Mouse (Mus musculus) hindbrain, embryonic 15.5 days (tissue): ENCODE measurements at regions not wholly inside any gene's neighbourhood (a gene's known extent, or its start where the extent isn't known, plus 50 kb on each side); places are given as distances from the start of the nearest gene placed in this dataset.

ENCODE experiments used
- ATAC-seq: fragments of 200-750 bp; cut with Nextera tagmentation; 2 replicates; pipeline ENCODE4 v1.8.0; 2017; ENCODE audit warnings: low read depth, moderate number of reproducible peaks, moderate TSS enrichment; ENCODE audit not compliant: low FRiP score
- H3K27ac ChIP-seq: fragments of 300-500 bp; sonication (generic); replicated peaks from 2 replicates; pipeline ENCODE4 v1.5.1; 2015; ENCODE audit warnings: mild to moderate bottlenecking, inconsistent platforms
- H3K27me3 ChIP-seq: fragments of 300-500 bp; sonication (generic); 2 replicates; pipeline ENCODE4 v1.6.1; 2015; ENCODE audit warnings: control low read depth, inconsistent platforms
- H3K36me3 ChIP-seq: fragments of 300-500 bp; sonication (generic); 2 replicates; pipeline ENCODE4 v1.6.1; 2015; ENCODE audit warnings: control low read depth, inconsistent platforms
- H3K4me1 ChIP-seq: fragments of 300-500 bp; sonication (generic); replicated peaks from 2 replicates; pipeline ENCODE4 v1.6.1; 2015; ENCODE audit warnings: control low read depth, inconsistent platforms
- H3K4me2 ChIP-seq: fragments of 300-500 bp; sonication (generic); 2 replicates; pipeline ENCODE4 v1.6.1; 2015; ENCODE audit warnings: moderate library complexity, mild to moderate bottlenecking, inconsistent platforms
- H3K4me3 ChIP-seq: fragments of 300-500 bp; sonication (generic); 2 replicates; pipeline ENCODE4 v1.5.1; 2015; ENCODE audit warnings: mild to moderate bottlenecking, inconsistent platforms
- H3K9ac ChIP-seq: fragments of 300-500 bp; sonication (generic); 2 replicates; pipeline ENCODE4 v1.6.1; 2015; ENCODE audit warnings: inconsistent platforms
- H3K9me3 ChIP-seq: fragments of 300-500 bp; sonication (generic); 2 replicates; pipeline ENCODE4 v1.6.1; 2016; ENCODE audit warnings: control low read depth, inconsistent platforms
- WGBS: fragments of 180-500 bp; shearing (Covaris S2); methylation state at CpG from one replicate; pipeline ENCODE4 v1.1.7; 2015; 5-methylcytosine and 5-hydroxymethylcytosine counted together

- Histone ChIP-seq H3K27me3 (no peaks in the 10 kb centered on the region), H3K27ac (no peak overlapping the region), H3K4me1 (no peaks in the 10 kb centered on the region), H3K4me3 (no peak overlapping the region), H3K36me3 (no peaks in the 10 kb centered on the region), H3K9ac (no peak overlapping the region), H3K9me3 (no peaks in the 10 kb centered on the region), H3K4me2 (no peak overlapping the region)
- 96% methylated on average over 5 of the region's 5 CpGs for WGBS
- no peak for ATAC-seq
Measured at GRCm38 (mm10) chr1:169077228-169077627, 454.0 kb downstream of the Nuf2 start.

- no peaks in the 10 kb centered on the region for H3K9me3 ChIP-seq
- no peak overlapping the region for H3K4me2 ChIP-seq
- no peaks in the 10 kb centered on the region for H3K4me1 ChIP-seq
- no peak overlapping the region for H3K27ac ChIP-seq
- 54% methylated on average over 7 of the region's 7 CpGs for WGBS
- H3K9ac ChIP-seq = no peak overlapping the region
- ATAC-seq = no peak
- no peak overlapping the region for H3K4me3 ChIP-seq
- no peaks in the 10 kb centered on the region for H3K36me3 ChIP-seq
- H3K27me3 ChIP-seq = no peaks in the 10 kb centered on the region
Measured at GRCm38 (mm10) chr1:169076006-169076405, 455.3 kb downstream of the Nuf2 start.

GRCm38 (mm10) chr1:169071366-169071765, 459.9 kb downstream of the Nuf2 start:
- 83% methylated on average over 4 of the region's 4 CpGs for WGBS
- Histone ChIP-seq H3K27ac (no peak overlapping the region), H3K36me3 (no peaks in the 10 kb centered on the region), H3K4me1 (no peaks in the 10 kb centered on the region), H3K4me2 (no peak overlapping the region), H3K4me3 (no peak overlapping the region), H3K27me3 (no peaks in the 10 kb centered on the region), H3K9ac (no peak overlapping the region), H3K9me3 (no peaks in the 10 kb centered on the region)
- no peak for ATAC-seq

GRCm38 (mm10) chr1:169069647-169070046, 461.6 kb downstream of the Nuf2 start:
- no peak overlapping the region for H3K4me2 ChIP-seq
- H3K27ac ChIP-seq = no peak overlapping the region
- ATAC-seq = no peak
- 80% methylated on average over 3 of the region's 3 CpGs for WGBS
- H3K9ac ChIP-seq = no peak overlapping the region
- H3K9me3 ChIP-seq = no peaks in the 10 kb centered on the region
- H3K36me3 ChIP-seq = no peaks in the 10 kb centered on the region
- no peak overlapping the region for H3K4me3 ChIP-seq
- no peaks in the 10 kb centered on the region for H3K4me1 ChIP-seq
- no peaks in the 10 kb centered on the region for H3K27me3 ChIP-seq

- Histone ChIP-seq H3K36me3 (no peaks in the 10 kb centered on the region), H3K9ac (no peak overlapping the region), H3K4me1 (no peaks in the 10 kb centered on the region), H3K4me3 (no peak overlapping the region), H3K4me2 (no peak overlapping the region), H3K27ac (no peak overlapping the region), H3K27me3 (no peaks in the 10 kb centered on the region), H3K9me3 (no peaks in the 10 kb centered on the region)
- 68% methylated on average over 4 of the region's 4 CpGs for WGBS
- ATAC-seq = no peak
Measured at GRCm38 (mm10) chr1:169066795-169067194, 464.5 kb downstream of the Nuf2 start.

GRCm38 (mm10) chr1:169060627-169061026, 470.6 kb downstream of the Nuf2 start:
- Histone ChIP-seq H3K27ac (no peak overlapping the region), H3K27me3 (no peaks in the 10 kb centered on the region), H3K9ac (no peak overlapping the region), H3K9me3 (no peaks in the 10 kb centered on the region), H3K4me1 (no peaks in the 10 kb centered on the region), H3K4me3 (no peak overlapping the region), H3K4me2 (no peak overlapping the region), H3K36me3 (no peaks in the 10 kb centered on the region)
- no peak for ATAC-seq
- WGBS = 59% methylated on average over 6 of the region's 6 CpGs

- Histone ChIP-seq H3K36me3 (no peaks in the 10 kb centered on the region), H3K4me1 (no peaks in the 10 kb centered on the region), H3K4me2 (no peak overlapping the region), H3K9me3 (no peaks in the 10 kb centered on the region), H3K27me3 (no peaks in the 10 kb centered on the region), H3K4me3 (no peak overlapping the region), H3K9ac (no peak overlapping the region), H3K27ac (no peak overlapping the region)
- WGBS = 73% methylated on average over 5 of the region's 5 CpGs
- ATAC-seq = no peak
Measured at GRCm38 (mm10) chr1:169060145-169060544, 471.1 kb downstream of the Nuf2 start.

- no peak overlapping the region for H3K9ac ChIP-seq
- H3K27ac ChIP-seq = no peak overlapping the region
- H3K4me3 ChIP-seq = no peak overlapping the region
- no peaks in the 10 kb centered on the region for H3K9me3 ChIP-seq
- ATAC-seq = peak; percentile 79; the same call in 1 of the 2 replicates
- H3K4me2 ChIP-seq = peak overlapping the region; percentile 21; the same call in 1 of the 2 replicates
- H3K36me3 ChIP-seq = no peaks in the 10 kb centered on the region
- H3K4me1 ChIP-seq = 0 out of 2 replicates have a peak, but pooled peaks cover 5% of the 10 kb centered on the region
- H3K27me3 ChIP-seq = no peaks in the 10 kb centered on the region
- 40% methylated on average over 8 of the region's 8 CpGs for WGBS
Measured at GRCm38 (mm10) chr1:169051863-169052257, 479.4 kb downstream of the Nuf2 start.

GRCm38 (mm10) chr1:169051085-169051862, 480.0 kb downstream of the Nuf2 start:
- WGBS = 23% methylated on average over 11 of the region's 11 CpGs
- Histone ChIP-seq H3K4me1 (0 out of 2 replicates have a peak, but pooled peaks cover 5% of the 10 kb centered on the region), H3K4me3 (no peak overlapping the region), H3K9me3 (no peaks in the 10 kb centered on the region), H3K27me3 (no peaks in the 10 kb centered on the region), H3K4me2 (peak overlapping the region; percentile 21), H3K36me3 (no peaks in the 10 kb centered on the region), H3K9ac (no peak overlapping the region), H3K27ac (no peak overlapping the region)
- peak; percentile 94 for ATAC-seq

- Histone ChIP-seq H3K36me3 (no peaks in the 10 kb centered on the region), H3K9me3 (no peaks in the 10 kb centered on the region), H3K27me3 (no peaks in the 10 kb centered on the region), H3K4me3 (no peak overlapping the region), H3K9ac (no peak overlapping the region), H3K4me1 (0 out of 2 replicates have a peak, but pooled peaks cover 5% of the 10 kb centered on the region), H3K27ac (no peak overlapping the region), H3K4me2 (no peak overlapping the region)
- 95% methylated on average over 2 of the region's 2 CpGs for WGBS
- ATAC-seq = no peak
Measured at GRCm38 (mm10) chr1:169049846-169050245, 481.4 kb downstream of the Nuf2 start.

GRCm38 (mm10) chr1:169046791-169047525, 484.3 kb downstream of the Nuf2 start:
- Histone ChIP-seq H3K36me3 (no peaks in the 10 kb centered on the region), H3K27me3 (no peaks in the 10 kb centered on the region), H3K27ac (no peak overlapping the region), H3K4me2 (no peak overlapping the region), H3K4me1 (0 out of 2 replicates have a peak, but pooled peaks cover 5% of the 10 kb centered on the region), H3K9ac (no peak overlapping the region), H3K4me3 (no peak overlapping the region), H3K9me3 (no peaks in the 10 kb centered on the region)
- 68% methylated on average over 4 of the region's 4 CpGs for WGBS
- no peak for ATAC-seq

GRCm38 (mm10) chr1:169033517-169033916, 497.7 kb downstream of the Nuf2 start:
- Histone ChIP-seq H3K4me3 (no peak overlapping the region), H3K4me2 (no peak overlapping the region), H3K27ac (no peak overlapping the region), H3K9ac (no peak overlapping the region), H3K36me3 (no peaks in the 10 kb centered on the region), H3K4me1 (no peaks in the 10 kb centered on the region), H3K9me3 (no peaks in the 10 kb centered on the region), H3K27me3 (no peaks in the 10 kb centered on the region)
- ATAC-seq = no peak
- 93% methylated on average over 1 of the region's 1 CpGs for WGBS
